Mouse (Mus musculus): ENCODE results near the gene Camk1d.
"Not testable (repeated sequence)": the region's sequence is repeated elsewhere in the genome, so short reads cannot be mapped to it uniquely, and the experiment has no call there.

The Camk1d gene

DNA sequence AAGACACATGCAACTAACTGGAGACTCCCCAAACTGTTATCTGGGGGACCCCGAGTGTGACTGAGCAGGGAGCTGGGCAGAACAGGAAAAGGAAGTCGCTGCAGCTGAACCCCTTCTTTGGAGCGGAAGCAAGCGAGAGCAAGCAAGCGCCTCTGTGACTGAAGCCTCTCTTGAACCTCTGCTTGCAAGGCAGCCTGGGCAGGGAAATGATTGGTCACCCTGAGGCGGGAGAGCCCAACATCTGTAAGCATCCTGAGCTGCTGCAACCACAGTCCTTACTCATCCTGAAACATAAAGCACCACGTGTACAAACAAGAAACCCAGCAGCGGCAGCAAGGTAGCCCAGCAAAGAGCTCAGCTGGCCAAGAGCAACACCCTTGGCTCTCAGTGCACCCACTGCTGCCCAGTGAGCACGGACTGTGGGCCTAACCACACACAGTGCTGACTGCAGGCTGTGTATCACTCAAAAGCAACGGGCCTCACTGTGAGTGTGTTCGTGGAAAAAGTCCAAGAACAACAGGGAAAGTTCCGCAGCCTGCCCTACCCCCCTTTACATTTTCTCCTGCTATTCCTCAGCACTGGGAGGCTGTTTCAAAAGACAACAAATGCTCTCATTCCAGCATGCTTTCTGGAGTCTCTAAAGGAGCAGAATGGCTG is 100.5 kb downstream of the Camk1d start:
- DNase-seq (ENCODE audit: low spot score) = peak; percentile 55

GRCm38 (mm10) chr2:5611601-5612000 is 102.7 kb downstream of the Camk1d start:
- no peak for DNase-seq (ENCODE audit: low spot score)

GRCm38 (mm10) chr2:5610521-5610920 is 103.8 kb downstream of the Camk1d start:
- peak; percentile 11 for DNase-seq (ENCODE audit: low spot score)

GRCm38 (mm10) chr2:5607920-5608841 is 106.1 kb downstream of the Camk1d start:
- DNase-seq (ENCODE audit: low spot score) = peak; percentile 6

DNA sequence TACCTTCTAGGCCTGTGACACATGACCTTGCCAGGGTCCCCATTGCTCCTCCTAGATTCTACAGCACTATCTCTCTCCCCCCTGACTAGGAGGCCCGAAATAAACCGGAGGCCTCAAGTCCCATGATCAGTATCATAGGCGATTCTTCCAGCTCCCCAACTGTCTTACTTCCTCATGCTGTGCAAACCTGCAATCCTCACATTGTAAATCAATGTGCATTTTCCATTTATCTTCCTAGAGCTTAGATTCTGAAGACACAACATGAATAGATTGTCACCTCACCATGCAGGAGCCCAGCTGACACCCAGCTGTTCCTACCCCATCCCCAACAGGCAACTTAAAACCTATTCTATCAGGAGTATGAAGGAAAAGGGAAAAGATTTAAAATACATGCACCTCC is 108.5 kb downstream of the Camk1d start:
- DNase-seq (ENCODE audit: low spot score) = no peak

GRCm38 (mm10) chr2:5602044-5602443 is 112.3 kb downstream of the Camk1d start:
- no peak for DNase-seq (ENCODE audit: low spot score)

- DNase-seq (ENCODE audit: low spot score) = not testable (repeated sequence)
Observed at GRCm38 (mm10) chr2:5601243-5601642, 113.1 kb downstream of the Camk1d start.

DNA sequence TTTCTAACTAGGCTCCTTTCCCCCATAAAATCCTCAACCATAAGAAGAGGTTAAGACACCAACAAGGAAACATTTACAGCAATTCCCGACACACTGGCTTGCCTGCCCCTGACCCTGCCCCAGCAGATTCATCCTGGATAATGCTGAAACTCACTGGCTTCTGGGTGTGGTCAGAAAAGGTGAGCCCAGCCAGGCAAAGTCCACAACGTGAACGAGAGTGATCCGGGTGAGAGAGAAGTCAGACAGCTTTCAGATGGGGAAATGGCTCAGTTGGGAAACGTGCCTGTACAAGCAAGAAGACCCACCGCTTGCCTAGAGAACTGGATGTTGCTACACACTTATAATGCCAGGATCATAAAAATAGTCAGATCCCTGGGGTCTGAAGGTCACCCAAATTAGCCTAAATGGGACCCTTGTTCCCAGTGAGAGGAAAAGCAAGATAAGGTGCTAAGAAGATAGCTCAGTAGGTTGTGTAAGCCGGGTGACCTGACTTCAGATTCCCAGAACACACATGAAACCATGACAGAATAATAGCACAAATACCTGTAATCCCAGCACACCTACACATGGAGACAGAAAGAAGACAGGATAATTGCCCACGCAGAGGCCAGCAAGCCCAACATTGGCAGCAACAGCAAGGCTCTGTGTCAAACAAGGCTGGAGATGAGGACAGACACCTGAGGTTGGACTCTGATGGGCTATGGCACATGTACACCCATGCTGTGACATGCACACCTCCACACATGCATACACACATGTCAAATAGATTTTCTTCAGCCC is 113.9 kb downstream of the Camk1d start:
- DNase-seq (ENCODE audit: low spot score) = no peak

DNA sequence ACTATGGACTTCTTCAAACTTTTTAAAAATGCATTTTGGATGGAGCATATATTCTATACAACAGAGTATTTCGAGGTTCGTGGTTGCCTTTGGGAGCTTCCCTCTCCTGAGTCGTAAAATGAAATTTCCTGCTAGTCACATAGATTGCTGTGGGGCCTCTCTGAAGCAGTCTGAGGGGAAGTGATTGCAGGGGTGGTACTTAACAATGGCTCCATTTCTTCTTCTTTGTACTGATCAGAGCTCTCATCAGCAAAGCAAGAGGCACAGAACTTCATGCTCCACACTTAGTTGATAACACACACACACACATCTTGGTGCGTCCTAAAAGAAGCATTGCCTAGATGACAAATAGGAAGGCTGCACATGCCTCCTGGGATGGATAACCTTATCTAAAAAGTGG is 114.6 kb downstream of the Camk1d start:
- no peak for DNase-seq (ENCODE audit: low spot score)

DNA sequence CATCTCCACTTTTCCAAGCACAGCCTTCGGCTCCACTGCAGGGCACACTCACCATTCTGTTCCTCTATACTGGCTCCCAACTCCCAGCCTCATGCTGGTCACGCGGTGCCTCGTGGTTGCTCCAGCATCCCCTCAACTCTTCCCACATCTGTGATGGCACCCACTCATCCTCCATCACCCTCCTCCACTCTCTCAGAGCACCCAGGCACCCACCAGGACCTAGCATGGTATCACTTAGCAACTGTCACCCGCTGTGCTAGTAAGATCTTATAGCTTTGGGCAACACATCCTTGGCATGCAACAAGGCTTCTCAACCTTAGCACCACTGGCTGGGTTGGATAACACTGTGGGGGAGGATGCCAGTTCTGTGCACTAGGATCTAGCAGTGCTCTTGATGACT is 115.8 kb downstream of the Camk1d start:
- DNase-seq (ENCODE audit: low spot score) = no peak

- DNase-seq (ENCODE audit: low spot score) = no peak
Observed at GRCm38 (mm10) chr2:5596882-5597281, 117.4 kb downstream of the Camk1d start.

DNA sequence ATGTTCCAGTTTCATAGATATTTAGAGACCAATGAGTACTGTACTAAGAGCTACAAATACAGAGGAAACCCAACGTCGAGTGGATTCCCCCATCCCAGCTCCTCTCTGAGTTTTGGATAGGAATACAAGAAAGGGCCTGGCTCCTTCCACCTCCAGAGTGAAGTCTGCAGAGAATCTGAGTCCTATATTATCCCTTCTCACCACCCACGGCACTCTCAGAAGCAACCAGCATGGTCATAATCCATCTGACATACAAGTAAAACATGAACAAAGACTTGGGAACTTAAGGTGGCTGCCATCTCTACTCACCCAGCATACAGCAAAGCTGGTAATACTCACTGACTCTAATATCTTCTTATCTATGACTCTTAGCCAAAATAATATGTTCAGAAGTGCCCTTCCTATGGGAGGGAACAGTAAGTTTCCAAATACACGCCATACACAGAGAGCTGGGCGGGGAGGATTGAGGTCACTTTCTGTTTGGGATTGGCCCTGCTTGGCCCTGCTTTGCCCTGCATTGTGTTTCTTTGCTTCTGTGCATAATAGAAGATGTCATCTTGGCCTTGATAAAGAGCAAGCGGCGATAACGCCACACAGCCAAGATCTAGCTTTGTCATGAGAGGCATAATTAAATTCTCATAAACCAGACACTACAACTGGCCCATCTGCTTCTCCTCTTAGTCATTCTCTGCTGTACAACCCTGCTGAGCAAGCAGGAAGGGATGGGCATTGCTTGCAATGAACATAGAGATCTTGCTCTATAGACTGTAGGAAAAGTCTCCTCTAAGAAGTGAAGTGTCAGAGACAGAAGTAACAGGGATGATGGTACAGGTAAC is 118.7 kb downstream of the Camk1d start:
- DNase-seq (ENCODE audit: low spot score) = peak; percentile 87

- DNase-seq (ENCODE audit: low spot score) = no peak
Observed at GRCm38 (mm10) chr2:5592461-5593136, 121.7 kb downstream of the Camk1d start.

DNA sequence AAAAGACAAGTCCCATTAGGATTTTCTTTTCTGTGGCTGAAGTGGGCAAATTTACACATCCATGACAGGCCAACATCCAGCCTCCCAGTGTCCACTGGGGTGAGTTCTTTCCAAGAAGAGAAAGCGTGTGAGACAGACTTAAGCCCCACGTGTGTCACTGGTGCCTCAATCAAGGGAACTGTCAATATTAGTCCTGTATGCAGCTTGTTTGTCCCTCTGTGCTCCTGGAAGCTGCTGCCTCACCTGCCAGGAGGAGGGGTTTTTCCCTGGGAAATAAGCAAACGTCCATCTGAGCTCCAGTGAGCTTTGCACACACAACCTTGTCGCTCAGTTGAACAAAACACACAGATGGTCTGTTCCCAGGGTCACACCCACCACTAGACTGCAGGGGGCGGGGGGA is 124.2 kb downstream of the Camk1d start:
- no peak for DNase-seq (ENCODE audit: low spot score)

DNA sequence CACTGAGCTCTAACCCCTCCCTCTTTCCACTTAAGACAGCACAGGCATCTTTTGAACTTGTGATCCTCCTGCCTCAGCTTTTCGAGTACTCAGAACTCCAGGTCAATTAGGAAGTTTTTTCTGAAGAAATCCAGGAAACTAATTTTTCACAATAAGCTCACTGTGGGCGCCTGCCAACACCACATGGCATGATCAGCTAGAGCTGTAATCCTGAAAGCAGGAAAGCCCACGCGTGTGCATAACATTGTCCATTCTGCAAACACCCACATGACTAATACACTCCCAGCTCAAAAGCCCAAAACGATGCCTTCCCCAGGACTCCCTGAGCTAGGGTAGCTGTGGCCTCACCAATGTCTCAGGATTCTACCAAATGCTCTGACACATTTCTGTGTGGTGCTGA is 125.2 kb downstream of the Camk1d start:
- DNase-seq (ENCODE audit: low spot score) = no peak

DNA sequence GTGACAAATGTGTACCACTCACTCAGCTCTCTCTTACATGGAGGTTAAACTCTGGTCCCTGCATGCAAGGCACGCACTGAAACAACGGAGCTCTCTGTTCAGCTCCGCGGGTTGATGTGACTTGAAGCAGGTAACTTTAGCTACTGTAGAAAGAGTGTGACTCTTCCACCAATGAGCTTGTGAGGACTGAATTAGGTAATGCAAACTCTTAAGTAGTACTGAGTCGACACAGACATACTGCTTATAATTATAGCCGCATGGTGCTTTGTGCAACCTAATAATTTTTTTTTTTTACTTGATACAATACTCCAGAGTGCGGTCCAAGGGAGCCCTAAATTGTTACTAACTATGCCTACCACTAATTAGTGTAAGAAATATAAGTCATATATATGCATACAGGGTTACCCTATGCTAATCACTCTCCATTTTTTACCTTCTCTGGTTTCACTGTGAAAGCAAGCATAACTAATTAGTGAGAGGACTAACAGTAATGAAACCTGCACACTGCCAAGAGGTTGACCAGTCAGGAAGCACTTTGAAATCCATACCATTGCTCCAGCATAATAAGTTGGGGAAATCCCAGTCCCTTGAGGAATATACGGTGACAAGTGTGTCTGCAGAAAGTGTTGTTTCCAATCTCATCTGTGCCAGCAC is 125.9 kb downstream of the Camk1d start:
- no peak for DNase-seq (ENCODE audit: low spot score)

- DNase-seq (ENCODE audit: low spot score) = no peak
Observed at GRCm38 (mm10) chr2:5584318-5585027, 129.8 kb downstream of the Camk1d start.

DNA sequence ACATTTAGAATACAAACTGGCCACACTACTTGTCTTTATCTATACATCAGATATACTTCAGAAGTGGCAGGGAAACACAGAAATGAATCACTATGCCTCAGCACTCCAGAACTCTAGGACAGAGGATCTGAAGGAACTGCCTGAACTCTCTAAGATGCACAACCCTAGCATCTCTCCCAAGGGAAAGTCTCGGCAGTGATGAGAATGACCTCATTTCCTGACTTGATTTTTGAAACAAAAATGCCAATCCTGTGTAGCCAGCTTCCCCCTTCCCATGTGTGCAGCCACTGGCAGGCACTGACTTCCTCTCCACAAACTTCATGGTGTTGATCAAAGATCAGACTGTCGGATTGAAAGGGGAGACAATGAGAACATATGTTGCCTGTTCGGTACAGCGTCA is 134.9 kb downstream of the Camk1d start:
- peak; percentile 40 for DNase-seq (ENCODE audit: low spot score)

GRCm38 (mm10) chr2:5577399-5578129 is 136.8 kb downstream of the Camk1d start:
- DNase-seq (ENCODE audit: low spot score) = peak; percentile 61

Data from MN1 (cell line).